Mouse (Mus musculus) midbrain, embryonic 15.5 days (tissue): ENCODE measurements around the gene Phf21a. TPM values are rescaled to one million over a fixed set of nuclear protein-coding genes. Genes with fewer than 3 reads are reported as not detected.

ENCODE experiments used
- ATAC-seq: fragments of 200-750 bp; cut with Nextera tagmentation; replicated peaks from 2 replicates; pipeline ENCODE4 v1.8.0; 2017; ENCODE audit warnings: moderate TSS enrichment
- H3K27ac ChIP-seq: fragments of 300-500 bp; sonication (generic); 2 replicates; pipeline ENCODE4 v1.5.1; 2015; ENCODE audit warnings: mild to moderate bottlenecking, inconsistent platforms
- H3K27me3 ChIP-seq: fragments of 300-500 bp; sonication (generic); replicated peaks from 2 replicates; pipeline ENCODE4 v1.6.1; 2015; ENCODE audit warnings: inconsistent platforms
- H3K36me3 ChIP-seq: fragments of 300-500 bp; sonication (generic); replicated peaks from 2 replicates; pipeline ENCODE4 v1.6.1; 2015; ENCODE audit warnings: inconsistent platforms
- H3K4me1 ChIP-seq: fragments of 300-500 bp; sonication (generic); 2 replicates; pipeline ENCODE4 v1.6.1; 2015; ENCODE audit warnings: inconsistent platforms
- H3K4me2 ChIP-seq: fragments of 300-500 bp; sonication (generic); 2 replicates; pipeline ENCODE4 v1.6.1; 2015; ENCODE audit warnings: inconsistent platforms, mild to moderate bottlenecking, moderate library complexity
- H3K4me3 ChIP-seq: fragments of 300-500 bp; sonication (generic); 2 replicates; pipeline ENCODE4 v1.5.1; 2015; ENCODE audit warnings: mild to moderate bottlenecking, inconsistent platforms
- H3K9ac ChIP-seq: fragments of 300-500 bp; sonication (generic); 2 replicates; pipeline ENCODE4 v1.6.1; 2015; ENCODE audit warnings: mild to moderate bottlenecking, inconsistent platforms
- H3K9me3 ChIP-seq: fragments of 300-500 bp; sonication (generic); 2 replicates; pipeline ENCODE4 v1.6.1; 2016; ENCODE audit warnings: inconsistent platforms
- WGBS: fragments of 180-500 bp; shearing (Covaris S2); methylation state at CpG from one replicate; pipeline ENCODE4 v1.1.7; 2015; ENCODE audit warnings: mixed read lengths; 5-methylcytosine and 5-hydroxymethylcytosine counted together
- polyA plus RNA-seq: library from polyadenylated mRNA; unstranded; fragments of >200 nt; fragmentation: Nextera tagmentation; extraction: Ambion mirVana; gene quantifications from 2 replicates; pipeline ENCODE4 v1.2.1, GENCODE M21; 2015

The Phf21a gene
- polyA plus RNA-seq, 1 experiment from 2014 or later = 40.4 TPM

- Histone ChIP-seq H3K4me2 (peak overlapping the region; percentile 89), H3K9me3 (no peaks in the 10 kb centered on the region), H3K27ac (peak overlapping the region; percentile 99), H3K9ac (peak overlapping the region; percentile 77), H3K4me1 (peaks cover 38% of the 10 kb centered on the region), H3K36me3 (no peaks in the 10 kb centered on the region), H3K27me3 (no peaks in the 10 kb centered on the region), H3K4me3 (peak overlapping the region; percentile 73)
- ATAC-seq = peak; percentile 10; the same call in 1 of the 2 replicates
- WGBS = under 1% methylated on average over 46 of the region's 47 CpGs
Measured at GRCm38 (mm10) chr2:92185062-92185765, 92.3 kb downstream of the Phf21a start.

- peak overlapping the region; percentile 89 for H3K4me2 ChIP-seq
- no peak for ATAC-seq
- H3K36me3 ChIP-seq = no peaks in the 10 kb centered on the region
- H3K9ac ChIP-seq = peak overlapping the region; percentile 77
- no peaks in the 10 kb centered on the region for H3K9me3 ChIP-seq
- 3% methylated on average over 11 of the region's 11 CpGs for WGBS
- H3K4me1 ChIP-seq = peaks cover 39% of the 10 kb centered on the region
- no peaks in the 10 kb centered on the region for H3K27me3 ChIP-seq
- H3K27ac ChIP-seq = peak overlapping the region; percentile 99
- H3K4me3 ChIP-seq = peak overlapping the region; percentile 73
Measured at GRCm38 (mm10) chr2:92185766-92186450, 93.0 kb downstream of the Phf21a start.

DNA sequence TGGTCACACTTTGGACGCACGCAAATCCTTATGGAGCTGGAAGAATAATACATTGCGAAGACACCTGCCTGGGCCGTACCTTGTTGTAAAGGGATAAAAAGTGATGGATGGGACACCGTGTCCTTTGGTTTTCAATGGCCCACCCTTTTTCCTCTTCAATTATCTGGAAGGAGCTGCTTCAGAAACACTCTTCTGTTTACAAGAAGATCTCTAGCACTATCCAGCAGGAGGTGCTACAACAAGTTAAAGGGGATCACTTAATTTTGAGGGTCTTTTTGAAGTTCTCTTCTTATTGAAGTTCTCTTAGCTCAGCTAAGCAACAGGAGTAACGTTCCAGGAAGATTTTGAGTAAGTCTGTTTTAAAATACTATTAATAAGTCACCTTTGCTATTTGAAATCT, 94.1 kb downstream of the Phf21a start:
- 55% methylated on average over 6 of the region's 6 CpGs for WGBS
- Histone ChIP-seq H3K9ac (no peak overlapping the region), H3K4me2 (peak overlapping the region; percentile 89), H3K9me3 (no peaks in the 10 kb centered on the region), H3K36me3 (no peaks in the 10 kb centered on the region), H3K4me1 (peaks cover 39% of the 10 kb centered on the region), H3K4me3 (0 out of 2 replicates have a peak overlapping the region, but pooled peaks have one; percentile 73), H3K27me3 (no peaks in the 10 kb centered on the region), H3K27ac (no peak overlapping the region)
- no peak for ATAC-seq

GRCm38 (mm10) chr2:92188744-92189143, 95.8 kb downstream of the Phf21a start:
- peaks cover 39% of the 10 kb centered on the region for H3K4me1 ChIP-seq

GRCm38 (mm10) chr2:92190960-92191359, 98.0 kb downstream of the Phf21a start:
- H3K36me3 ChIP-seq = no peaks in the 10 kb centered on the region
- WGBS = 62% methylated on average over 5 of the region's 5 CpGs
- ATAC-seq = no peak
- H3K27ac ChIP-seq = no peak overlapping the region
- no peak overlapping the region for H3K9ac ChIP-seq
- no peak overlapping the region for H3K4me2 ChIP-seq
- no peaks in the 10 kb centered on the region for H3K9me3 ChIP-seq
- no peak overlapping the region for H3K4me3 ChIP-seq
- no peaks in the 10 kb centered on the region for H3K27me3 ChIP-seq
- peaks cover 34% of the 10 kb centered on the region for H3K4me1 ChIP-seq

More at GRCm38 (mm10) chr2:92188744-92189143, 95.8 kb downstream of the Phf21a start:
- no peaks in the 10 kb centered on the region for H3K27me3 ChIP-seq
- no peaks in the 10 kb centered on the region for H3K36me3 ChIP-seq
- H3K9ac ChIP-seq = no peak overlapping the region
- WGBS = 55% methylated on average over 3 of the region's 3 CpGs
- peak overlapping the region; percentile 22; the same call in 1 of the 2 replicates for H3K4me2 ChIP-seq
- H3K27ac ChIP-seq = no peak overlapping the region
- H3K4me3 ChIP-seq = no peak overlapping the region
- H3K9me3 ChIP-seq = no peaks in the 10 kb centered on the region
- no peak for ATAC-seq

- peak; percentile 73; the same call in 1 of the 2 replicates for ATAC-seq
- H3K9me3 ChIP-seq = no peaks in the 10 kb centered on the region
- no peak overlapping the region for H3K9ac ChIP-seq
- no peaks in the 10 kb centered on the region for H3K36me3 ChIP-seq
- H3K27ac ChIP-seq = no peak overlapping the region
- 75% methylated on average over 5 of the region's 5 CpGs for WGBS
- H3K27me3 ChIP-seq = no peaks in the 10 kb centered on the region
- no peak overlapping the region for H3K4me3 ChIP-seq
- H3K4me2 ChIP-seq = no peak overlapping the region
- peaks cover 24% of the 10 kb centered on the region for H3K4me1 ChIP-seq
Measured at GRCm38 (mm10) chr2:92191826-92192581, 99.1 kb downstream of the Phf21a start.

- Histone ChIP-seq H3K4me2 (0 out of 2 replicates have a peak overlapping the region, but pooled peaks have one; percentile 6), H3K27ac (peak overlapping the region; percentile 50), H3K9me3 (no peaks in the 10 kb centered on the region), H3K4me1 (peaks cover 13% of the 10 kb centered on the region), H3K9ac (no peak overlapping the region), H3K27me3 (no peaks in the 10 kb centered on the region), H3K36me3 (no peaks in the 10 kb centered on the region), H3K4me3 (no peak overlapping the region)
- ATAC-seq = no peak
- WGBS = 51% methylated on average over 6 of the region's 6 CpGs
Measured at GRCm38 (mm10) chr2:92198126-92198525, 105.2 kb downstream of the Phf21a start.

DNA sequence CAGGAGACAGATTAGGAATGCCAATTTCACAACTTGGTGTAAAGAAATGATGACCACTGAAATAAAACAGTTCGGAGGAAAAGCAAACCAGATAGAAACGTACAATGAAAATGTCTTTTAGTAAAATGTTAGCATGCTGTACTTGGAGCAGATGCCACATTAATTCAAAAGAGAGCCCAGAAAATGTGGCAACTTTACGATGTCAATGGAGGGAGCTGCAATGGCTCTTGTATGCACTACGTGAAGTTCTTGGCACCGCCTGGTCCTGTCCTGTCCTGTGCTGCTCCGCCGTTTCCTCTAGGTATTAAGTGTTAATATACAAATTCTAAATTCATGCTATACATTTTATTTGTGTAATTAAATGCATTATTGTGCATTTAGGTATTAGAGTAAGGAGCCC, 105.8 kb downstream of the Phf21a start:
- Histone ChIP-seq H3K9ac (no peak overlapping the region), H3K4me1 (peaks cover 13% of the 10 kb centered on the region), H3K9me3 (no peaks in the 10 kb centered on the region), H3K36me3 (no peaks in the 10 kb centered on the region), H3K4me3 (no peak overlapping the region), H3K4me2 (0 out of 2 replicates have a peak overlapping the region, but pooled peaks have one; percentile 6), H3K27ac (0 out of 2 replicates have a peak overlapping the region, but pooled peaks have one; percentile 50), H3K27me3 (no peaks in the 10 kb centered on the region)
- ATAC-seq = no peak
- WGBS = 69% methylated on average over 7 of the region's 7 CpGs

GRCm38 (mm10) chr2:92199562-92200286, 106.8 kb downstream of the Phf21a start:
- H3K27ac ChIP-seq = no peak overlapping the region
- 80% methylated on average over 10 of the region's 10 CpGs for WGBS

DNA sequence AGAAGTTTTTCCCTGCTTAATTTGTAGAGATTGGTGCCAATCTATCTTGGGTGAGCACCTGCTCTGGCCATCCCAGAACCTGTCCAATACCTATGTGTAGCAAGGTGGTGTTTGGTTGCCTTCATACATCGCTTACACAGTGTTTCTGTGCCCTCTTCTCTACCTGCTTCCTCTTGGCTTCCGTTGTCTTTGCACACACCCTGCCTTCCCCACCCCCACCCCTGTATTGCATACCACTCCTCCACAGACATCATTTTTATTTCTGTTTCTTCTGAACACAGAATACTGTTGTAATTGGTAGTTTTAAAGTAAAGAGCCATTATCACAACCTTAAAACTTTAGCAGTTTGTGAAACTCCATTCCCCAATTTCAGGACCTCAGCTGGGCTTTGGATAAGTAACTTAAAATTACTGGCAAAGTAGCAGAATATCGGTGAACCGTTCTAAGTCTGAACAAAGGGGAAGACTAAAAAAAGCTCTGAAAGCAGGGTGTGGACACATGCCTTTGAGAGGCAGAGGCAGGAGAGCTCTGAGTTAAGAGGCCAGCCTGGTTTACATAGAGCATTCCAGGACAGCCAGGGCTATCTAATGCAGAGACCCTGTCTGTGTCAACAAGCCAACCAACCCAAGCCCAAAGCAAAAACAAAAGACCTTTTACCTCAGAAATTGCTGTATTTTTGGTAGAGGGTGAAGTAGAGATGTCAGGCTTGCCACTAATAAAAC, 109.6 kb downstream of the Phf21a start:
- Histone ChIP-seq H3K9ac (no peak overlapping the region), H3K27me3 (no peaks in the 10 kb centered on the region), H3K27ac (no peak overlapping the region), H3K36me3 (no peaks in the 10 kb centered on the region), H3K4me3 (no peak overlapping the region), H3K4me1 (peaks cover 13% of the 10 kb centered on the region), H3K9me3 (no peaks in the 10 kb centered on the region), H3K4me2 (no peak overlapping the region)
- 67% methylated on average over 4 of the region's 4 CpGs for WGBS
- ATAC-seq = no peak

More at GRCm38 (mm10) chr2:92199562-92200286, 106.8 kb downstream of the Phf21a start:
- Histone ChIP-seq H3K9me3 (no peaks in the 10 kb centered on the region), H3K9ac (no peak overlapping the region), H3K4me1 (peaks cover 13% of the 10 kb centered on the region), H3K27me3 (no peaks in the 10 kb centered on the region), H3K4me2 (no peak overlapping the region), H3K4me3 (no peak overlapping the region), H3K36me3 (no peaks in the 10 kb centered on the region)
- no peak for ATAC-seq

DNA sequence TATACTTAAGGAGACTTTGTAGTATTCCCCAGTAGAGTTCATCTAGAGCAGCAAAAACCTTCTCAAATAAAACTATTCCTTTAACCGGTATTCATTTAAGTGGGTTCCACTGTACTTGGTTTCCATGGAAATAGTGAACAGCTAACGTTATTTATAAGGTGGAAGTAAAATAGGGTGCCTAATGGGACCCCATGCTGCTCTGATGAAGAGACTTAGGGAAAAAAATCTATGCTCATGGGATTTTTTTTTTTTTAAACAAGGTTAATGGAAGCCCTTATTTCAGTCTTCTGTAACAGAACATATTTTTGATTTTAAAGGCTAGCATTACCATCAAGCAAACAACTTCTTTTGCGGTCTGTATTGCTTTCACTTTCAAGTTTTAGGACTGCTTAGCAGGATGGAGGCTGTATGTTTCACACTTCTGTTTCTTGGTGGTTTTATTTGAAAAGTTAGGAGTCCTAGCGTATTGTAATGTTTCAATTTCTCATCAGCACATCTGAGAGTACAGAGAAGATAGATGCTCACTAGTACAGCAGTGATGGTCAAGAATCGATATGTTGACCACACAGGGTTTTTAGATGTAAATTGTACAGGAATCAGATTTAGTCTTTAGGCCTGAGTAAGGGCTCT, 112.2 kb downstream of the Phf21a start:
- no peak overlapping the region for H3K27ac ChIP-seq
- no peaks in the 10 kb centered on the region for H3K9me3 ChIP-seq
- no peak overlapping the region for H3K4me3 ChIP-seq
- no peak overlapping the region for H3K9ac ChIP-seq
- ATAC-seq = no peak
- H3K4me1 ChIP-seq = no peaks in the 10 kb centered on the region
- no peaks in the 10 kb centered on the region for H3K27me3 ChIP-seq
- no peak overlapping the region for H3K4me2 ChIP-seq
- no peaks in the 10 kb centered on the region for H3K36me3 ChIP-seq
- 66% methylated on average over 5 of the region's 5 CpGs for WGBS
